Comparison of ENCODE assay signal across 29 mouse cellular contexts in the genomic region with DNA sequence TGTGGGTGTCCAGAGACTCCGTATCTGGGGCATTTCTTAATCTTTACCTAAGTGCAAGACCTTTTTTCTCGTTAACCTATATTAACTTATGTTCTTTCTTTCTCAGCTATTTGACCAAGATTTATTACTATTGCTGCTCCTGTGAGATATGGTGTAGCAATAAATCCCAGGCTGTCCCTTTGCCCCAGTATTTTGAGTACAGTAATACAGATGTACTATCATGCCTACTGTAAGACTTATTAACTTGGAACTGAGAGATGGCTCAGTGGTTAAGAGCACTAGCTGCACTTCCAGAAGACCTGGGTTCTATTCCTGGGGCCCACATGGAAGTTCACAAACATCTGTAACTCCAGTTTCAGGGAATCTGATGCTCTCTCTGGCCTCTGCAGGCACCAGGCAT. TPM values are rescaled to one million over a fixed set of nuclear protein-coding genes. Genes with fewer than 3 reads are reported as not detected.
"Had no signal": no experiment of that assay in that cellular context is flagged by ENCODE, and none has a peak within 500 bp of the region (broad histone marks: within the 10 kb centered on the region; RNA-seq: fewer than 3 reads in every experiment).

No protein-coding gene starts in this region.

- H3K4me3 ChIP-seq: gastrocnemius, adult 2 months; heart, adult 2 months; heart, embryonic 13.5 days; heart, embryonic 15.5 days; hindbrain, embryonic 10.5 days; hindbrain, embryonic 12.5 days; kidney, embryonic 15.5 days; limb, embryonic 13.5 days; limb, embryonic 15.5 days; liver, embryonic 12.5 days had no signal

- H3K36me3 ChIP-seq: hindbrain, embryonic 10.5 days; hindbrain, embryonic 12.5 days; kidney, embryonic 15.5 days; limb, embryonic 13.5 days; limb, embryonic 15.5 days had no signal

- H3K27me3 ChIP-seq: heart, embryonic 13.5 days; heart, embryonic 15.5 days; hindbrain, embryonic 12.5 days; kidney, embryonic 15.5 days; limb, embryonic 13.5 days; limb, embryonic 15.5 days; liver, embryonic 12.5 days had no signal

- DNase-seq: gastrocnemius, adult 2 months; gastrocnemius, postnatal 10 days; gastrocnemius, postnatal 25 days; heart, adult 2 months; heart, postnatal 14 days; heart, postnatal 4 days; kidney, adult 11 months; kidney, adult 2 months; kidney, postnatal 14 days; kidney, postnatal 36 days; layer of hippocampus, adult 9-11 months; layer of hippocampus, postnatal 36 days; left cerebral cortex, postnatal 4 days had no signal

- H3K9ac ChIP-seq: heart, embryonic 13.5 days; heart, embryonic 15.5 days; hindbrain, embryonic 12.5 days; hindbrain, embryonic 14.5 days; kidney, embryonic 15.5 days; limb, embryonic 13.5 days; limb, embryonic 15.5 days; liver, embryonic 12.5 days; liver, embryonic 14.5 days had no signal

- H3K9me3 ChIP-seq: heart, embryonic 13.5 days; heart, embryonic 15.5 days; hindbrain, embryonic 10.5 days; hindbrain, embryonic 12.5 days; kidney, embryonic 15.5 days; limb, embryonic 13.5 days; limb, embryonic 15.5 days; liver, embryonic 12.5 days had no signal

- H3K4me1 ChIP-seq: heart, embryonic 13.5 days; heart, embryonic 15.5 days; hindbrain, embryonic 10.5 days; hindbrain, embryonic 12.5 days; kidney, embryonic 15.5 days; limb, embryonic 15.5 days had no signal

- H3K4me2 ChIP-seq: heart, embryonic 11.5 days; heart, embryonic 13.5 days; heart, embryonic 15.5 days; hindbrain, embryonic 12.5 days; hindbrain, embryonic 14.5 days; kidney, embryonic 15.5 days; limb, embryonic 13.5 days; limb, embryonic 15.5 days; liver, embryonic 12.5 days had no signal

- H3K27ac ChIP-seq: gastrocnemius, adult 2 months; heart, adult 2 months; heart, embryonic 13.5 days; heart, embryonic 15.5 days; hindbrain, embryonic 10.5 days; hindbrain, embryonic 12.5 days; hindbrain, embryonic 14.5 days; kidney, embryonic 15.5 days; kidney, postnatal 0 days; limb, embryonic 13.5 days; limb, embryonic 15.5 days; liver, embryonic 12.5 days; liver, embryonic 14.5 days had no signal

- ATAC-seq: hindbrain, embryonic 16.5 days; inflammation-experienced regulatory T-cells, adult 6 months; liver, embryonic 12.5 days had no signal

RNA-seq across cellular contexts. Expression of a gene that starts 25.7 kb away (rescaled TPM):
- total RNA-seq: granulocyte monocyte progenitor cell, adult 5-6 weeks had no signal
- polyA plus RNA-seq: hindbrain, embryonic 10.5 days; inflammation-experienced regulatory T-cells, adult 6 months; large intestine, adult 2 months had no signal
